Mouse (Mus musculus) heart, postnatal 0 days (tissue): ENCODE results near the gene Kcnq1. TPM values are rescaled to one million over a fixed set of nuclear protein-coding genes. Genes with fewer than 3 reads are reported as not detected.

ENCODE experiments used
- ATAC-seq: fragments of 200-750 bp; cut with Nextera tagmentation; 2 replicates; pipeline ENCODE4 v1.8.0; 2017; ENCODE audit warnings: low read depth, moderate number of reproducible peaks, moderate library complexity; ENCODE audit not compliant: insufficient read depth
- DNase-seq: peaks from one replicate; pipeline ENCODE4 v3.0.0-alpha.2; 2016; ENCODE audit warnings: low spot score
- H3K27ac ChIP-seq: fragments of 300-500 bp; sonication (generic); 2 replicates; pipeline ENCODE4 v1.5.1; 2014; ENCODE audit warnings: low read depth, mild to moderate bottlenecking
- H3K27me3 ChIP-seq: fragments of 300-500 bp; sonication (generic); 2 replicates; pipeline ENCODE4 v1.6.1; 2014; ENCODE audit warnings: low read length, mixed read lengths; ENCODE audit not compliant: control insufficient read depth, insufficient read depth
- H3K36me3 ChIP-seq: fragments of 300-500 bp; sonication (generic); replicated peaks from 2 replicates; pipeline ENCODE4 v1.6.1; 2014; ENCODE audit warnings: low read length, mixed read lengths; ENCODE audit not compliant: control insufficient read depth, insufficient read depth
- H3K4me1 ChIP-seq: fragments of 300-500 bp; sonication (generic); 2 replicates; pipeline ENCODE4 v1.6.1; 2014; ENCODE audit warnings: antibody characterized with exemption; ENCODE audit not compliant: control insufficient read depth, insufficient read depth
- H3K4me2 ChIP-seq: fragments of 300-500 bp; sonication (generic); 2 replicates; pipeline ENCODE4 v1.6.1; 2014; ENCODE audit warnings: low read depth, mild to moderate bottlenecking, low read length, moderate library complexity
- H3K4me3 ChIP-seq: fragments of 300-500 bp; sonication (generic); 2 replicates; pipeline ENCODE4 v1.5.1; 2014; ENCODE audit warnings: low read depth, low read length
- H3K9ac ChIP-seq: fragments of 300-500 bp; sonication (generic); replicated peaks from 2 replicates; pipeline ENCODE4 v1.6.1; 2014; ENCODE audit warnings: low read depth, low read length, mixed read lengths
- H3K9me3 ChIP-seq: fragments of 300-500 bp; sonication (generic); replicated peaks from 2 replicates; pipeline ENCODE4 v1.6.1; 2016; ENCODE audit warnings: low read length; ENCODE audit not compliant: control insufficient read depth
- CTCF ChIP-seq: IDR thresholded peaks from 2 replicates; pipeline ENCODE4 v1.5.1; 2016; ENCODE audit warnings: antibody characterized with exemption, control low read depth, low read depth
- EP300 ChIP-seq: IDR thresholded peaks from 2 replicates; pipeline ENCODE4 v1.6.1; 2016; ENCODE audit warnings: antibody characterized with exemption, low read depth
- WGBS: fragments of 180-500 bp; shearing (Covaris S2); extraction: QIAGEN DNeasy Blood & Tissue Kit; methylation state at CpG from one replicate; pipeline ENCODE4 v1.1.7; 2014; 5-methylcytosine and 5-hydroxymethylcytosine counted together
- polyA plus RNA-seq: library from polyadenylated mRNA; unstranded; fragments of >200 nt; fragmentation: Nextera tagmentation; extraction: Ambion mirVana; gene quantifications from 2 replicates; pipeline ENCODE4 v1.2.1, GENCODE M21; 2015
- total RNA-seq: library from RNA; depleted of rRNA; stranded (reverse); fragments of >200 nt; gene quantifications from 2 replicates; pipeline ENCODE4 v1.2.3, GENCODE M21; 2014; ENCODE audit warnings: low replicate concordance

Kcnq1 gene
- total and polyA plus RNA-seq, 2 experiments from 2014 or later: 37.2 to 75.9 TPM

GRCm38 (mm10) chr7:143169371-143169770, 63.2 kb downstream of the Kcnq1 start:
- ATAC-seq (no peak), DNase-seq (no peak)
- H3K4me1 ChIP-seq: no peaks in the 10 kb centered on the region
- H3K9me3 ChIP-seq: no peaks in the 10 kb centered on the region
- no peaks in the 10 kb centered on the region for H3K27me3 ChIP-seq
- H3K9ac ChIP-seq: no peak overlapping the region
- H3K4me3 ChIP-seq: no peak overlapping the region
- H3K4me2 ChIP-seq: no peak overlapping the region
- H3K36me3 ChIP-seq: no peaks in the 10 kb centered on the region
- H3K27ac ChIP-seq: no peak overlapping the region
- 84% methylated on average over 3 of the region's 3 CpGs for WGBS
- TF ChIP-seq CTCF (no peak), EP300 (no peak)

GRCm38 (mm10) chr7:143172914-143173547, 66.9 kb downstream of the Kcnq1 start:
- Histone ChIP-seq H3K4me1 (peaks cover 6% of the 10 kb centered on the region; the same call in 1 of the 2 replicates), H3K4me3 (no peak overlapping the region), H3K4me2 (no peak overlapping the region), H3K9ac (no peak overlapping the region), H3K9me3 (no peaks in the 10 kb centered on the region), H3K27me3 (no peaks in the 10 kb centered on the region), H3K36me3 (no peaks in the 10 kb centered on the region), H3K27ac (no peak overlapping the region)
- ATAC-seq: no peak
- no peak for TF ChIP-seq CTCF
- 85% methylated on average over 5 of the region's 5 CpGs for WGBS
- no peak for DNase-seq

GRCm38 (mm10) chr7:143174633-143175032, 68.5 kb downstream of the Kcnq1 start:
- Histone ChIP-seq H3K9ac (no peak overlapping the region), H3K4me2 (no peak overlapping the region), H3K4me3 (no peak overlapping the region), H3K36me3 (no peaks in the 10 kb centered on the region), H3K27me3 (no peaks in the 10 kb centered on the region), H3K4me1 (peaks cover 17% of the 10 kb centered on the region), H3K9me3 (no peaks in the 10 kb centered on the region), H3K27ac (no peak overlapping the region)
- WGBS: 75% methylated on average over 6 of the region's 6 CpGs
- no peak for TF ChIP-seq EP300
- no peak for TF ChIP-seq CTCF
- ATAC-seq (peak; percentile 59), DNase-seq (no peak)

GRCm38 (mm10) chr7:143178831-143179230, 72.7 kb downstream of the Kcnq1 start:
- H3K4me1 ChIP-seq: peaks cover 34% of the 10 kb centered on the region
- no peaks in the 10 kb centered on the region for H3K27me3 ChIP-seq
- H3K36me3 ChIP-seq: peaks cover 8% of the 10 kb centered on the region; the same call in 1 of the 2 replicates
- DNase-seq (no peak), ATAC-seq (no peak)
- H3K4me2 ChIP-seq: no peak overlapping the region
- H3K4me3 ChIP-seq: no peak overlapping the region
- no peaks in the 10 kb centered on the region for H3K9me3 ChIP-seq
- H3K27ac ChIP-seq: peak overlapping the region; percentile 13; the same call in 1 of the 2 replicates
- no peak for TF ChIP-seq EP300
- no peak for TF ChIP-seq CTCF
- WGBS: 50% methylated on average over 2 of the region's 2 CpGs
- no peak overlapping the region for H3K9ac ChIP-seq

GRCm38 (mm10) chr7:143180761-143181160, 74.6 kb downstream of the Kcnq1 start:
- H3K9me3 ChIP-seq: no peaks in the 10 kb centered on the region
- H3K27ac ChIP-seq: peak overlapping the region; percentile 23; the same call in 1 of the 2 replicates
- H3K36me3 ChIP-seq: peaks cover 25% of the 10 kb centered on the region
- TF ChIP-seq CTCF: 0 out of 2 replicates have a peak, but pooled peaks have one; percentile 5
- no peak; the same call in 1 of the 2 replicates for TF ChIP-seq EP300
- ATAC-seq (peak; percentile 89), DNase-seq (peak; percentile 82)
- no peak overlapping the region for H3K4me3 ChIP-seq
- H3K4me1 ChIP-seq: peaks cover 28% of the 10 kb centered on the region
- no peaks in the 10 kb centered on the region for H3K27me3 ChIP-seq
- H3K9ac ChIP-seq: no peak overlapping the region
- no peak overlapping the region for H3K4me2 ChIP-seq
- 9% methylated on average over 3 of the region's 3 CpGs for WGBS

- no peak overlapping the region for H3K4me2 ChIP-seq
- 70% methylated on average over 4 of the region's 4 CpGs for WGBS
- no peak overlapping the region for H3K4me3 ChIP-seq
- ATAC-seq (0 out of 2 replicates have a peak, but pooled peaks have one; percentile 12), DNase-seq (no peak)
- no peak overlapping the region for H3K9ac ChIP-seq
- peaks cover 28% of the 10 kb centered on the region for H3K36me3 ChIP-seq
- no peak for TF ChIP-seq CTCF
- no peak for TF ChIP-seq EP300
- H3K27me3 ChIP-seq: no peaks in the 10 kb centered on the region
- no peaks in the 10 kb centered on the region for H3K9me3 ChIP-seq
- peaks cover 28% of the 10 kb centered on the region for H3K4me1 ChIP-seq
- peak overlapping the region; percentile 23; the same call in 1 of the 2 replicates for H3K27ac ChIP-seq
These were observed 75.1 kb downstream of the Kcnq1 start for GRCm38 (mm10) chr7:143181311-143181710.
